Mouse (Mus musculus): ENCODE measurements at regions not wholly inside any gene's neighbourhood (a gene's known extent, or its start where the extent isn't known, plus 50 kb on each side); places are given as distances from the start of the nearest gene placed in this dataset.

DNA sequence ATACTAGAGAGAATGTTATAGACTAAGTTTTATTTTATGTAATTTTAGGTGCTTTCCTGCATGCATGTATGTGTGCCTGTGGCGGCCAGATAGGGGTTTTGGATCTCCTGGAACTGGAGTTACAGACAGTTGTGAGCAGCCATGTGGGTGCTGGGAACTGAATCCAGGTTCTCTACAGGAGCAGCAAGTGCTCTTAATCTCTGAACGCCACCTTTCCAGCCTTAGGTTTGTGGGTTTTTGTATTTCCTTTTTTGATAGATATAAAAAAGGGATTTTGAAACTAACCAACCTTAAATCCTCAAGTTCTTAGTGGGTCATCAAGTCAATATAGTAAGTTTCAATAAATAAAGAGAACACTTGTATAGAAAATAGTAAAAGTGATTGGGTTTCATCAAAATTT lies 87.2 kb downstream of the Phlda1 start:
- no peak for TF ChIP-seq CTCF (IDR thresholded peaks at IDR 0.05)
- TF ChIP-seq EP300 (IDR thresholded peaks at IDR 0.05), result no peak

Data from lung, postnatal 0 days (tissue).